Comparison of ENCODE assay signal across 9 mouse cellular contexts in the genomic region with DNA sequence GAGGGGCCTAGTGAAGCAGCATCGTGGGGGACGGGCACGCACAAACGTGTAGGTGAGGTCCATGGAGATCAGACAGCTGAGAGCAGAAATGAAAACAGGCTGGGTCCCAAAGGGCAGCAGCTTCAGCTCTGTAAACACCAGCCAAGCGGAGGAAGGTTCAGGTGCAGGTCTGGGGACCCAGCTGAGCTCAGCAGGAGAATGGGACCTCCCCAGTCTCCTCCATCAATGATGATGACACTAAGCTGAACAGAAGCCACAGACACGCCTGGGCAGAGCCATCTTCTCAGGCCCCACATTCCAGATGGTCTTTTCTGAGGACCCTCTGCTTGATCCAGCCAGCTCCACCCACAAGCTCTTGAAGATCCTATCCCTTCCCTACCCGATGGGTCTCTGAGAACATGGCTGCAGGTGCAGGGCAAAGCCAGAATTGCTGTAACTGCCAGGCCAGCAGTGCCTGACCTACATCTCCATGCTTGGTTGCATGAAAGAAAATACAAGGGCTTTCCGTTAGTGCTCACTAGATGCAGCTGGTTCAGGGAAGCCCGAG. TPM values are rescaled to one million over a fixed set of nuclear protein-coding genes. Genes with fewer than 3 reads are reported as not detected.
DNase-seq lines count a peak whose midpoint lies in the region; ATAC-seq and TF ChIP-seq lines count a peak whose summit lies in the region.
"Had no signal": no experiment of that assay in that cellular context is flagged by ENCODE, and none has a peak within 500 bp of the region (broad histone marks: within the 10 kb centered on the region; RNA-seq: fewer than 3 reads in every experiment).

No protein-coding gene starts in this region.

- H3K9ac ChIP-seq in ES-Bruce4 (ENCODE audit: low read depth, poor library complexity, severe bottlenecking), result no peak overlapping the region
- H3K9ac ChIP-seq in forebrain, embryonic 11.5 days (ENCODE audit: low read length), result no peak overlapping the region
- H3K9ac ChIP-seq: forebrain, embryonic 15.5 days had no signal

- H3K9me3 ChIP-seq in ES-Bruce4 (replicated peaks; ENCODE audit: control insufficient read depth, insufficient read depth, low read length, poor library complexity, severe bottlenecking), result 0 out of 2 replicates have a peak, but pooled peaks cover 5% of the 10 kb centered on the region
- H3K9me3 ChIP-seq in forebrain, embryonic 11.5 days (ENCODE audit: control insufficient read depth, low read length), result no peaks in the 10 kb centered on the region
- H3K9me3 ChIP-seq: forebrain, embryonic 15.5 days had no signal

- H3K27me3 ChIP-seq in kidney, adult 2 months (replicated peaks; ENCODE audit: control insufficient read depth, insufficient read depth, low read length), result no peaks in the 10 kb centered on the region
- no peaks in the 10 kb centered on the region for H3K27me3 ChIP-seq in ES-Bruce4 (ENCODE audit: control insufficient read depth, insufficient read depth, low read length, poor library complexity, severe bottlenecking)
- no peaks in the 10 kb centered on the region for H3K27me3 ChIP-seq in forebrain, embryonic 11.5 days (ENCODE audit: control insufficient read depth, insufficient read depth, low read length)
- H3K27me3 ChIP-seq: forebrain, embryonic 15.5 days had no signal

- no peaks in the 10 kb centered on the region; the same call in 1 of the 2 replicates for H3K36me3 ChIP-seq in kidney, adult 2 months (ENCODE audit: control insufficient read depth, insufficient read depth, low read length)
- no peaks in the 10 kb centered on the region for H3K36me3 ChIP-seq in ES-Bruce4 (ENCODE audit: control insufficient read depth, insufficient read depth, low read length, poor library complexity, severe bottlenecking)
- H3K36me3 ChIP-seq in forebrain, embryonic 11.5 days (ENCODE audit: control insufficient read depth, insufficient read depth, low read length), result no peaks in the 10 kb centered on the region
- H3K36me3 ChIP-seq: forebrain, embryonic 15.5 days had no signal

- no peak overlapping the region for H3K4me3 ChIP-seq in kidney, adult 2 months (ENCODE audit: insufficient read depth, low read depth, low read length)
- no peak overlapping the region for H3K4me3 ChIP-seq in ES-Bruce4 (ENCODE audit: low read depth, low read length)
- no peak overlapping the region for H3K4me3 ChIP-seq in cortical plate, adult 2 months (ENCODE audit: insufficient read depth, low read length)
- H3K4me3 ChIP-seq in olfactory bulb, adult 2 months (ENCODE audit: insufficient read depth, low read depth, low read length), result no peak overlapping the region
- no peak overlapping the region for H3K4me3 ChIP-seq in forebrain, embryonic 11.5 days (ENCODE audit: low read depth, low read length)
- H3K4me3 ChIP-seq: forebrain, embryonic 15.5 days had no signal

- peak overlapping the region; percentile 18 for H3K27ac ChIP-seq in kidney, adult 2 months (ENCODE audit: insufficient read depth, low read depth, low read length)
- H3K27ac ChIP-seq in ES-Bruce4 (ENCODE audit: insufficient read depth, low read length), result 0 out of 2 replicates have a peak overlapping the region, but pooled peaks have one; percentile 30
- H3K27ac ChIP-seq in cortical plate, adult 2 months (ENCODE audit: insufficient read depth, low read length), result peak overlapping the region; percentile 89
- peak overlapping the region; percentile 24; the same call in 1 of the 2 replicates for H3K27ac ChIP-seq in olfactory bulb, adult 2 months (ENCODE audit: insufficient read depth, low read depth, low read length)
- no peak overlapping the region for H3K27ac ChIP-seq in forebrain, embryonic 11.5 days (ENCODE audit: low read depth, low read length)
- H3K27ac ChIP-seq: forebrain, embryonic 15.5 days had no signal

- no peak for TF ChIP-seq CTCF in kidney, adult 2 months (conservative IDR thresholded peaks at IDR 0.05; ENCODE audit: insufficient read depth, insufficient read length, low read depth, low read length)
- TF ChIP-seq CTCF in ES-Bruce4 (IDR thresholded peaks at IDR 0.05; ENCODE audit: low read depth, low read length), result no peak
- no peak for TF ChIP-seq CTCF in cortical plate, adult 2 months (IDR thresholded peaks at IDR 0.05; ENCODE audit: extremely low read depth, insufficient read depth, low read length)
- TF ChIP-seq CTCF in olfactory bulb, adult 2 months (IDR thresholded peaks at IDR 0.05; ENCODE audit: insufficient read depth, low read depth, low read length), result no peak

- whole genome bisulfite sequencing in kidney, adult 2 months, result 43% methylated on average over 9 of the region's 9 CpGs
- WGBS in olfactory bulb, adult 2 months, result 53% methylated on average over 9 of the region's 9 CpGs
- 83% methylated on average over 9 of the region's 9 CpGs for WGBS in forebrain, embryonic 11.5 days

- no peak for TF ChIP-seq POLR2A in kidney, adult 2 months (IDR thresholded peaks at IDR 0.05; ENCODE audit: low read depth, low read length)
- no peak for TF ChIP-seq POLR2A in ES-Bruce4 (IDR thresholded peaks at IDR 0.05; ENCODE audit: insufficient read depth, low read length)
- TF ChIP-seq POLR2A in cortical plate, adult 2 months (IDR thresholded peaks at IDR 0.05; ENCODE audit: extremely low read depth, insufficient read depth, low read length), result no peak
- TF ChIP-seq POLR2A in olfactory bulb, adult 2 months (IDR thresholded peaks at IDR 0.05; ENCODE audit: insufficient read depth, low read depth, low read length), result no peak

- ATAC-seq in forebrain, embryonic 11.5 days (replicated peaks; ENCODE audit: low FRiP score), result no peak
- ATAC-seq: forebrain, embryonic 15.5 days had no signal

- H3K4me1 ChIP-seq in kidney, adult 2 months (ENCODE audit: control insufficient read depth, insufficient read depth, low read length), result peaks cover 54% of the 10 kb centered on the region
- peaks cover 5% of the 10 kb centered on the region for H3K4me1 ChIP-seq in ES-Bruce4 (ENCODE audit: control insufficient read depth, insufficient read depth, low read length)
- H3K4me1 ChIP-seq in cortical plate, adult 2 months (ENCODE audit: control insufficient read depth, insufficient read depth, low read length), result peaks cover 33% of the 10 kb centered on the region
- H3K4me1 ChIP-seq in olfactory bulb, adult 2 months (ENCODE audit: control insufficient read depth, insufficient read depth, low read length), result peaks cover 17% of the 10 kb centered on the region
- H3K4me1 ChIP-seq in forebrain, embryonic 11.5 days (replicated peaks; ENCODE audit: control insufficient read depth, insufficient read depth, low read length), result no peaks in the 10 kb centered on the region

- peak; percentile 61 for DNase-seq in kidney, adult 2 months
- no peak for DNase-seq in kidney, postnatal 14 days
- no peak for DNase-seq in MN1 (ENCODE audit: low spot score)
- DNase-seq in forebrain, embryonic 11.5 days (ENCODE audit: low spot score), result no peak
- DNase-seq: heart, postnatal 14 days had no signal

- no peak overlapping the region for H3K4me2 ChIP-seq in forebrain, embryonic 11.5 days (ENCODE audit: low read depth, low read length, severe bottlenecking)
- H3K4me2 ChIP-seq: forebrain, embryonic 15.5 days had no signal

- 0 out of 2 replicates have a peak, but pooled peaks have one; percentile 17 for TF ChIP-seq EP300 in ES-Bruce4 (IDR thresholded peaks at IDR 0.05; ENCODE audit: insufficient read depth, low read depth, low read length)

RNA-seq across cellular contexts. Expression of gene Bcl2l1, which starts 37.2 kb away (rescaled TPM):
- 126 and 129 TPM in 2 replicates for polyA plus RNA-seq in kidney, adult 2 months (2012; rRNA removed)
- 108 TPM in 2 replicates for polyA plus RNA-seq in ES-Bruce4 (2011; ENCODE audit: insufficient read depth, insufficient read length, low read depth, missing spikeins)
- polyA plus RNA-seq in cortical plate, adult 2 months (2012; rRNA removed), result 99.2 and 105 TPM in 2 replicates
- 296 and 622 TPM in 2 replicates for polyA plus RNA-seq in olfactory bulb, adult 2 months (2012; ENCODE audit: insufficient read depth, insufficient read length, low replicate concordance, missing spikeins)
- polyA plus RNA-seq in forebrain, embryonic 11.5 days (2014; fragmentation: Nextera tagmentation; extraction: Ambion mirVana), result 135 and 140 TPM in 2 replicates

RNA-seq across cellular contexts. Expression of gene Cox4i2, which starts 40.4 kb away (rescaled TPM):
- 2.9 and 3.1 TPM in 2 replicates for polyA plus RNA-seq in kidney, adult 2 months (2012; rRNA removed)
- polyA plus RNA-seq in ES-Bruce4 (2011; ENCODE audit: insufficient read depth, insufficient read length, low read depth, missing spikeins), result 0.94 and 1.1 TPM in 2 replicates
- polyA plus RNA-seq in cortical plate, adult 2 months (2012; rRNA removed), result 6.3 and 6.9 TPM in 2 replicates
- not detected in 2 replicates for polyA plus RNA-seq in olfactory bulb, adult 2 months (2012; ENCODE audit: insufficient read depth, insufficient read length, low replicate concordance, missing spikeins)
- 4.6 and 5.5 TPM in 2 replicates for polyA plus RNA-seq in forebrain, embryonic 11.5 days (2014; fragmentation: Nextera tagmentation; extraction: Ambion mirVana)

RNA-seq across cellular contexts. Expression of gene Tpx2, which starts 53.4 kb away (rescaled TPM):
- 0.22 and 0.39 TPM in 2 replicates for polyA plus RNA-seq in kidney, adult 2 months (2012; rRNA removed)
- polyA plus RNA-seq in ES-Bruce4 (2011; ENCODE audit: insufficient read depth, insufficient read length, low read depth, missing spikeins), result 183 TPM in 2 replicates
- polyA plus RNA-seq in cortical plate, adult 2 months (2012; rRNA removed), result 1.5 and 1.8 TPM in 2 replicates
- 120 TPM in 1 of 2 replicates, not detected in the other for polyA plus RNA-seq in olfactory bulb, adult 2 months (2012; ENCODE audit: insufficient read depth, insufficient read length, low replicate concordance, missing spikeins)
- polyA plus RNA-seq in forebrain, embryonic 11.5 days (2014; fragmentation: Nextera tagmentation; extraction: Ambion mirVana), result 168 and 185 TPM in 2 replicates

RNA-seq across cellular contexts. Expression of gene Id1, which starts 58.3 kb away (rescaled TPM):
- polyA plus RNA-seq in kidney, adult 2 months (2012; rRNA removed), result 156 and 235 TPM in 2 replicates
- polyA plus RNA-seq in ES-Bruce4 (2011; ENCODE audit: insufficient read depth, insufficient read length, low read depth, missing spikeins), result 19.0 and 20.5 TPM in 2 replicates
- 74.2 and 81.0 TPM in 2 replicates for polyA plus RNA-seq in cortical plate, adult 2 months (2012; rRNA removed)
- polyA plus RNA-seq in olfactory bulb, adult 2 months (2012; ENCODE audit: insufficient read depth, insufficient read length, low replicate concordance, missing spikeins), result not detected in 2 replicates
- polyA plus RNA-seq in forebrain, embryonic 11.5 days (2014; fragmentation: Nextera tagmentation; extraction: Ambion mirVana), result 51.1 and 53.1 TPM in 2 replicates
